In the genomic region with DNA sequence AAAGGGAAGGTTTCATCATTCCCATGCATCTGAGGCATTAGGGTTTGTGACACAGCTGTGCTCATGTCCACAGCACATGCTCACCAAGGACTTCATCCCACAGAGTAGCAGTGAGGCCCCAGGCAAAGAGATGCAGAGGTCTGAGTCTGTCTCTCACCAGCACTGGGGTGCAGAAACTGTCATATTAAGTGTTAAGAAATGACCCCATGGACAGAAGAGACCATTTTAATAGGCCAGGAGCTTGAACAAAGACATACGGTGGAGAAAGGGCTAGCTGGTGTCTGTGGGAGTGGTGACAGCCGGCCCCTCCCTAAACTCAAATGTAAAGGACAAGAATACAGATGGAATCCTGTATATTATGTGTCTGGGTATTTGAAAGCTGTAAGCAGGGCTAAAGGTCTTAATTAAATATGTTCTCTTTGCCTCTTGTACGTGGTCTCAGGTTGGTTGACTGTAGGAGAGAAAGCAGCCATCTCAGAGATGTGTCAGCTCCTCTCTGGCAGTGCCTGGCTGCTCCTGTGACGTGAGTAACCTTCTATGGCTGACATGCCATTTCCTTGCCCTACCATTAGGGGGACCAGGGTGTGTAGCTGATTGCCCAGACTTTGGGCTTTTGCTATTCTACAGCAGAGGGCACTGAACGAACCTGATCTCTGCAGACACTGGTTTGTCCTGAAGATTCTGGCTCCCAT, we compare ENCODE assay signal across 9 mouse cellular contexts. TPM values are rescaled to one million over a fixed set of nuclear protein-coding genes. Genes with fewer than 3 reads are reported as not detected.
DNase-seq lines count a peak whose midpoint lies in the region; ATAC-seq and TF ChIP-seq lines count a peak whose summit lies in the region.
"Had no signal": no experiment of that assay in that cellular context is flagged by ENCODE, and none has a peak within 500 bp of the region (broad histone marks: within the 10 kb centered on the region; RNA-seq: fewer than 3 reads in every experiment).

No protein-coding gene starts in this region.

- H3K36me3 ChIP-seq in kidney, embryonic 14.5 days (ENCODE audit: control insufficient read depth, insufficient read depth, low read length), result no peaks in the 10 kb centered on the region
- H3K36me3 ChIP-seq in megakaryocyte, embryonic 14.5 days (replicated peaks; ENCODE audit: low read length), result no peaks in the 10 kb centered on the region
- H3K36me3 ChIP-seq: limb, embryonic 13.5 days had no signal

- TF ChIP-seq POLR2A in cortical plate, adult 2 months (IDR thresholded peaks at IDR 0.05; ENCODE audit: extremely low read depth, insufficient read depth, low read length), result no peak

- H3K4me2 ChIP-seq in kidney, embryonic 14.5 days (replicated peaks; ENCODE audit: low read depth, low read length), result no peak overlapping the region
- H3K4me2 ChIP-seq: limb, embryonic 13.5 days had no signal

- 33% methylated on average over 5 of the region's 5 CpGs for WGBS in kidney, embryonic 14.5 days

- H3K9me3 ChIP-seq in kidney, embryonic 14.5 days (ENCODE audit: control insufficient read depth, low read length), result no peaks in the 10 kb centered on the region
- H3K9me3 ChIP-seq in megakaryocyte, embryonic 14.5 days, result peaks cover 4% of the 10 kb centered on the region; the same call in 1 of the 2 replicates
- H3K9me3 ChIP-seq: limb, embryonic 13.5 days had no signal

- intact Hi-C loops in heart, postnatal 25 days (cut with DNase I), result no loop called here

- no peak overlapping the region for H3K27ac ChIP-seq in cortical plate, adult 2 months (ENCODE audit: insufficient read depth, low read length)
- no peak overlapping the region for H3K27ac ChIP-seq in kidney, embryonic 14.5 days (ENCODE audit: low read depth, low read length)
- H3K27ac ChIP-seq: limb, embryonic 13.5 days had no signal

- H3K4me1 ChIP-seq in cortical plate, adult 2 months (ENCODE audit: control insufficient read depth, insufficient read depth, low read length), result no peaks in the 10 kb centered on the region
- no peaks in the 10 kb centered on the region for H3K4me1 ChIP-seq in kidney, embryonic 14.5 days (ENCODE audit: control insufficient read depth, insufficient read depth, low read length)
- H3K4me1 ChIP-seq in megakaryocyte, embryonic 14.5 days, result peaks cover 27% of the 10 kb centered on the region
- H3K4me1 ChIP-seq: limb, embryonic 13.5 days had no signal

- peak; percentile 81 for TF ChIP-seq CTCF in cortical plate, adult 2 months (IDR thresholded peaks at IDR 0.05; ENCODE audit: extremely low read depth, insufficient read depth, low read length)

- no peak overlapping the region for H3K9ac ChIP-seq in kidney, embryonic 14.5 days (ENCODE audit: low read depth, low read length)
- H3K9ac ChIP-seq: limb, embryonic 13.5 days had no signal

- peak; percentile 94 for DNase-seq in heart, adult 11 months
- DNase-seq in heart, postnatal 25 days (ENCODE audit: low spot score), result no peak
- peak; percentile 70 for DNase-seq in ZHBTc4 (ENCODE audit: low read depth, low spot score)
- DNase-seq in heart, adult 8-10 months (ENCODE audit: low spot score), result peak; percentile 47
- DNase-seq in testis, postnatal 10 days (ENCODE audit: low spot score), result peak; percentile 54

- no peak overlapping the region for H3K4me3 ChIP-seq in cortical plate, adult 2 months (ENCODE audit: insufficient read depth, low read length)
- no peak overlapping the region for H3K4me3 ChIP-seq in kidney, embryonic 14.5 days (ENCODE audit: low read length)
- peak overlapping the region; percentile 56 for H3K4me3 ChIP-seq in megakaryocyte, embryonic 14.5 days (replicated peaks)
- H3K4me3 ChIP-seq: limb, embryonic 13.5 days had no signal

- no peaks in the 10 kb centered on the region for H3K27me3 ChIP-seq in kidney, embryonic 14.5 days (ENCODE audit: control insufficient read depth, insufficient read depth, low read length)
- no peaks in the 10 kb centered on the region for H3K27me3 ChIP-seq in megakaryocyte, embryonic 14.5 days (replicated peaks)
- H3K27me3 ChIP-seq: limb, embryonic 13.5 days had no signal

- ATAC-seq in kidney, embryonic 14.5 days (ENCODE audit: low FRiP score, low TSS enrichment), result peak; percentile 47; the same call in 1 of the 2 replicates

RNA-seq across cellular contexts. Expression of gene Rasa2, which starts 43.8 kb away (rescaled TPM):
- 1 to 10 TPM; 5.5 to 6.0 TPM for total RNA-seq in heart, postnatal 25 days (2021)
- 10.1 and 10.7 TPM in 2 replicates for polyA plus RNA-seq in cortical plate, adult 2 months (2012; rRNA removed)
- 1 to 10 TPM; 4.6 to 6.4 (median 5.4) TPM for total RNA-seq in heart, adult 8-10 months (2022)
- polyA plus RNA-seq in kidney, embryonic 14.5 days (2014; fragmentation: Nextera tagmentation; extraction: Ambion mirVana), result 14.5 and 18.9 TPM in 2 replicates
- 0.38 TPM in 1 of 2 replicates, not detected in the other for polyA plus RNA-seq in megakaryocyte, embryonic 14.5 days (2012; ENCODE audit: insufficient read depth, low replicate concordance)
